8 mouse cellular contexts compared by ENCODE assay signal in genomic region chr10:63023749-63024579, GRCm38 (mm10). TPM values are rescaled to one million over a fixed set of nuclear protein-coding genes. Genes with fewer than 3 reads are reported as not detected.
DNase-seq lines count a peak whose midpoint lies in the region; ATAC-seq lines count a peak whose summit lies in the region.

Gene Hnrnph3, minus strand, starts transcription at chr10:63024217.
Gene Pbld2, plus strand, starts transcription at chr10:63024315.

- WGBS in forebrain, embryonic 14.5 days: under 1% methylated on average over 66 of the region's 69 CpGs
- WGBS in neural tube, embryonic 15.5 days: 0% methylated on average over 54 of the region's 69 CpGs

- H3K9me3 ChIP-seq in forebrain, embryonic 14.5 days (replicated peaks; ENCODE audit: control insufficient read depth, low read length): no peaks in the 10 kb centered on the region
- no peaks in the 10 kb centered on the region for H3K9me3 ChIP-seq in neural tube, embryonic 15.5 days (replicated peaks)

- peak within 1 kb of the TSS; percentile 95 for H3K4me3 ChIP-seq in forebrain, embryonic 14.5 days (ENCODE audit: low read depth, low read length)
- peak within 1 kb of the TSS; percentile 76 for H3K4me3 ChIP-seq in neural tube, embryonic 15.5 days (replicated peaks)

- H3K4me1 ChIP-seq in forebrain, embryonic 14.5 days (ENCODE audit: control insufficient read depth, insufficient read depth, low read length): peaks cover 44% of the 10 kb centered on the region
- H3K4me1 ChIP-seq in neural tube, embryonic 15.5 days: peaks cover 57% of the 10 kb centered on the region

- peak; percentile 98 for DNase-seq in ES-CJ7 (ENCODE audit: low read depth, low spot score)
- peak; percentile 98 for DNase-seq in cerebellum, adult 11 months
- DNase-seq in forebrain, embryonic 14.5 days (ENCODE audit: low spot score): peak; percentile 98
- peak; percentile 99 for DNase-seq in heart, postnatal 14 days
- peak; percentile 98 for DNase-seq in layer of hippocampus, adult 11-12 months (ENCODE audit: low spot score)
- DNase-seq in lung, adult 18-20 months: peak; percentile 98
- peak; percentile 98 for DNase-seq in testis, postnatal 14 days (ENCODE audit: low spot score)

- peak within 1 kb of the TSS; percentile 86 for H3K4me2 ChIP-seq in forebrain, embryonic 14.5 days (ENCODE audit: low read length)
- H3K4me2 ChIP-seq in neural tube, embryonic 15.5 days: peak within 1 kb of the TSS; percentile 67

- intact Hi-C loops in heart, postnatal 14 days (cut with DNase I): loop anchor here (2.0 to 5.0 kb wide), 3 partner anchors 43 to 232 kb away; partner anchors contain the start of genes Ccar1 and Herc4

- peak; percentile 92 for ATAC-seq in forebrain, embryonic 14.5 days
- ATAC-seq in neural tube, embryonic 15.5 days (ENCODE audit: low FRiP score): peak; percentile 95

- H3K27me3 ChIP-seq in forebrain, embryonic 14.5 days (replicated peaks; ENCODE audit: control insufficient read depth, insufficient read depth, low read length): no peaks in the 10 kb centered on the region
- no peaks in the 10 kb centered on the region for H3K27me3 ChIP-seq in neural tube, embryonic 15.5 days (replicated peaks)

- H3K27ac ChIP-seq in forebrain, embryonic 14.5 days (ENCODE audit: low read depth, low read length): peak within 1 kb of the TSS; percentile 100
- H3K27ac ChIP-seq in neural tube, embryonic 15.5 days (replicated peaks): peak within 1 kb of the TSS; percentile 100

- peak within 1 kb of the TSS; percentile 100 for H3K9ac ChIP-seq in forebrain, embryonic 14.5 days (ENCODE audit: low read length)
- H3K9ac ChIP-seq in neural tube, embryonic 15.5 days (replicated peaks): peak within 1 kb of the TSS; percentile 89

- no peaks in the 10 kb centered on the region for H3K36me3 ChIP-seq in forebrain, embryonic 14.5 days (ENCODE audit: control insufficient read depth, insufficient read depth, low read length)
- H3K36me3 ChIP-seq in neural tube, embryonic 15.5 days: no peaks in the 10 kb centered on the region

RNA-seq across cellular contexts. Expression of gene Hnrnph3, which starts in this region (rescaled TPM):
- 81.2 and 90.8 TPM in 2 replicates for polyA plus RNA-seq in forebrain, embryonic 14.5 days (2014; fragmentation: Nextera tagmentation; extraction: Ambion mirVana)
- 10 to 100 TPM; 26.9 to 28.7 TPM for total RNA-seq in heart, postnatal 14 days (2021)
- 116 and 117 TPM in 2 replicates for polyA plus RNA-seq in neural tube, embryonic 15.5 days (2015; fragmentation: Nextera tagmentation; extraction: Ambion mirVana)

RNA-seq across cellular contexts. Expression of gene Pbld2, which starts in this region (rescaled TPM):
- 0.85 and 1.1 TPM in 2 replicates for polyA plus RNA-seq in forebrain, embryonic 14.5 days (2014; fragmentation: Nextera tagmentation; extraction: Ambion mirVana)
- total RNA-seq in heart, postnatal 14 days (2021): 1 to 10 TPM; 4.3 to 4.9 TPM
- 0.81 and 1.00 TPM in 2 replicates for polyA plus RNA-seq in neural tube, embryonic 15.5 days (2015; fragmentation: Nextera tagmentation; extraction: Ambion mirVana)

Comparison
In these comparisons a context has a peak if more than half of its experiments do, and no peak if none do; other contexts are left out.
1. Peak in every context shown above with its lines: DNase-seq, ATAC-seq, H3K4me3 ChIP-seq and H3K27ac ChIP-seq.